Mouse (Mus musculus): Measurements from ENCODE around the gene Rbfox3. TPM values are rescaled to one million over a fixed set of nuclear protein-coding genes. Genes with fewer than 3 reads are reported as not detected.

Rbfox3 gene
- polyA plus RNA-seq, 1 experiment from 2014 or later = 0.26 TPM

Small RNA genes within 50 kb of the gene (microRNA-seq; reads per million reads assigned to microRNA genes)
- gene Gm25040 = not detected

Other genes starting within 250 kb of the Rbfox3 start
- gene Enpp7, start 76.6 kb upstream of the Rbfox3 start, polyA plus RNA-seq (2015; fragmentation: Nextera tagmentation; extraction: Ambion mirVana) = not detected in 2 replicates
- 30.4 and 32.3 TPM in 2 replicates for gene Cbx2, start 111.4 kb upstream of the Rbfox3 start, polyA plus RNA-seq (2015; fragmentation: Nextera tagmentation; extraction: Ambion mirVana)
- gene Cbx8, start 129.4 kb upstream of the Rbfox3 start, polyA plus RNA-seq (2015; fragmentation: Nextera tagmentation; extraction: Ambion mirVana) = 8.9 and 9.6 TPM in 2 replicates
- 13.8 and 16.4 TPM in 2 replicates for gene Cbx4, start 174.6 kb upstream of the Rbfox3 start, polyA plus RNA-seq (2015; fragmentation: Nextera tagmentation; extraction: Ambion mirVana)